Mouse (Mus musculus): Measurements from ENCODE around the gene Glipr1l2.
"Not testable (repeated sequence)": the region's sequence is repeated elsewhere in the genome, so short reads cannot be mapped to it uniquely, and the experiment has no call there.

The Glipr1l2 gene

GRCm38 (mm10) chr10:112083157-112083556, at the start of gene Glipr1l2:
Gene Glipr1l2, plus strand, starts transcription at chr10:112083354.
- no peak for DNase-seq

DNA sequence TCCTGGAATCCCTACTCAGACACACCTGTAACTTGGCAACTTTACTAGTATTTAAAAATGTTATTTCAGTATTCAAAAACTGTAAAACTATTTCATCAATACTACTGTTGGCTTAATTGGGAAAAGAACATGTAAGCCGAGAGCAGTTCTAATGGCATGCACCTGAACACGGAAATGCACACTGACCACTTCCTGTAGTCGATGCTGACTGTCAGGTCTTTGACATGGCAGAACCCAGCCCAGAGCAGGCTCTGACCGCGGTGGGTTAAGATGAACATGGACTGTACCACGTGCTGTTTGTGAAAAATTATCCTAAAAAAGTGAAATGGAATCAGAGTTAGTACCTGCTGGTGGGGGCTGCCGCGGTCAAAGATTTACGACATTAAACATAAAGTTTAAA, 39.6 kb upstream of the Glipr1l2 start:
- DNase-seq = not testable (repeated sequence)

GRCm38 (mm10) chr10:112044283-112044682, 38.9 kb upstream of the Glipr1l2 start:
- not testable (repeated sequence) for DNase-seq

GRCm38 (mm10) chr10:112051220-112051619, 31.9 kb upstream of the Glipr1l2 start:
- no peak for DNase-seq

- not testable (repeated sequence) for DNase-seq
These were observed 31.2 kb upstream of the Glipr1l2 start for GRCm38 (mm10) chr10:112051956-112052355.

DNA sequence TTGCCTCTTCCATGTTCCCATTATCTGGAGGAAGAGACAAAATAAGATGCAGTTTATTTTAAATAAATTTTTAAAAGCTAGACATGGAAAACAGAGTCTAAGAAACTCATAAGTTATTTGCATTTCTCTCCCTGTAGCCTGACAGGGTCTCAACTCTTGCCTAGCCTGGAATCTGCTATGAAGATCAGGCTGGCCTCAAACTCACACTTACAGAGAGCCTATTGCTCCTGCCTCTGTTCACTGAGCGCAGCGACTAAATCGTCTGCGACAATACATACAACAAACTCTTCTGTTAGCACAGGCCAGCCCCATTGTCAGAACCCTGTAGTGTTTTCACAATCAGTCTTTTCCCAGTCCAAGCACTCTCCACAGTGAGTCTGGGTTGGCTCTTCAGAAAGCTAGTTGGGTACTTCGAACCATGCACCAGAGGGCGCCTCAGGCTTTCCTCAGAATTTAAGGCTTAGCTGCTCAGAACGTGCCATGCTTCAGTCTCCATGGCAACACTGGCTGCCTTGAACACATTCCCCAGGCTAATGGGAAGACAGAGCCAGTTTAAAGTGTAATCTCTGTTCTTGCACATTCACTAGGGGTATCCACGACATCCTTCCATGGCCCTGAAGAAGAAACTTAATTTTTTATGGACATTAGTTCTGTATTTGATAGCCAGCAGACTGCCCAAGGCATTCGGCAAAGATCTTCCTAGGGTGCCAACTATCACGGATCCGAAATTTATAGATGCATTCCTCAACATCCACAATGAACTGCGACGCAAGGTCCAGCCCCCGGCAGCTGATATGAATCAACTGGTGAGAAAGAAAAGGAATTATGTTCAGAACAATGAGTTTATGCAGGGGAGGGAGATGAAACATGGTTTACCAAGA, 23.2 kb upstream of the Glipr1l2 start, which contains the start of gene Glipr1l1:
Gene Glipr1l1, plus strand, starts transcription at position 488 of the 881 bp plus-strand sequence.
- DNase-seq = peak; percentile 57 to 72

GRCm38 (mm10) chr10:112060583-112060934, 22.6 kb upstream of the Glipr1l2 start:
- not testable (repeated sequence) for DNase-seq

- no peak for DNase-seq
These were observed 3.1 kb upstream of the Glipr1l2 start for GRCm38 (mm10) chr10:112080044-112080443.

DNA sequence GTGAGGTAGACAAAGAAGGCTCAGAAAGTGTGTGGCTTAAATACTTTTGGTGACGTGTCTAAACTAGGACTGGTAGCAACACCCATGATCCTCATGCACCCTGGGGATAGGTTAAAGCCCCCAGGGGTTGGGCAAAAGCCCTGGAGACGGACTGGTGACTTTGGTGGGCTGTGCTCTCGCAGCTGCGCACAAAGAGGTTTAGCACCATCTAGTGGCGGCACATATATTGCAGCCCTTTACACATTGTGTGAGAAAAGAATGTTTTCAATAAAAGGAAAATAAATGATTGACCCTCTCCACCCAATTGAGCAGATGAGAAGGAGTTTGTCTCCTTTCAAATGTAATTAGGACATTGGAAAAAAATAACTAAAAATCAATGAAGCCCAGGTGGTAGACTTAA, 22.6 kb downstream of the Glipr1l2 start:
- peak; percentile 46 to 67 for DNase-seq

GRCm38 (mm10) chr10:112110401-112110800, 27.2 kb downstream of the Glipr1l2 start:
- DNase-seq = no peak

DNA sequence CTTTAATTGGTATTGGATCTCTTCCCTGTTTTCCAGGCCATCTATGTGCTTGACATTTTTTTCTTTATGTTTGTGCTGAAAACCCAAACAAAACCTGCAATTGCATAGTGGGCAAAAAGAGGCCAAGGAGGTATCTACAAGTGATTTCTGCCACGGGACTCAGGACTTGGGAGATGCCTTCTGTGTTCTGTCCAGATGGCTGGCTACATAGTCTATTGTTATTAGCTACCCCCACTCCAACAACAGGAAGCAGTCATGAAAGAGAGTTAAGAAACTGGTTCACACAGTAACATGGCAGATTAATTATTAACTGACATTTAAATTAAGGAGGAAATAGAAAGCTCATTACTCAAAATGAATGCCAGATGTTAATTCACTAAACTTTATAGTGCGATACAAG, 41.9 kb downstream of the Glipr1l2 start:
- not testable (repeated sequence) for DNase-seq

DNA sequence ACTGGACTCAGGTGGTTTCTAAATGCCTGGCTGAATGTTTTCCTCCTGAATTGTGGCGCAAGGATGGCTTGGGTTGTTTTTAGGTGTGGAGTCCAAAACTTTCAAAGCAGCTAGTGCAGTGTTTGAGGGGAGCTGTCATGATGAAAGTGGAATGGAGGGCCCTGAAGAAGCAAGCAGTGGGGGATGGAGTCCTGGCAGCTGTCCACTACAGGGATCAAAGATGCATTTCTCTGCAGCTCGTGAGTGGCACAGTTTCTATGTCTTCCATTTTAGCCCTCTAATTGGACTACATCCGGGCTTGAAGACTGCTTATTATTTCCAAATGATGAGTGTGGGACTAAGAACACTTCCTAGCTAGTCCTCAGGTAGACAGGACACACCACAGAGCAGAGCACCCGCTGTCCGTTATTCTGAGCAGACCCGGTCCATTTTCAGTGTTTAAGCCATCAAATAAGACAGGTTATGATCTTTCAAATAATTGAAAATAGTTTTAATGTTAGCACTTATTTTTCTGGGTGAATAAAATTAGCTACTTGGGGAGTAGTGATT, 44.6 kb downstream of the Glipr1l2 start:
- DNase-seq = not testable (repeated sequence)

DNA sequence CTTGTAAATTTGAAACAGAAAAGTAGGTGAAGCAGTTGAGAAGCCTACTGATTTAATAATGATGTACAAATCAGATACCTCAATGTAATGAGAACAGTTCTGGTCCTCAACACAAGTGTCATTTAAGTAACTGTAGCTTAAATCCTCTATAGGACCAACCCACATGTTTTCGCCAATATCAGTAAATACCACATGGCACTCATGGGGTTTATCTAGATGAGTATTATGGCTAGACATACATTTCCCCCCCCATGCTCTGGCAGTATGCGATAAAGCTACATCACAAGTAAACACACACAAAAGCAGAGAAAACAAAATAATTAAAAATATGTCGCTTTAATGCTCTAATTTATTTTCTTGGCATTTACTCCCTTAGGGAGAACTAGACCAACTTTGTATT, 49.0 kb downstream of the Glipr1l2 start:
- DNase-seq = no peak

DNA sequence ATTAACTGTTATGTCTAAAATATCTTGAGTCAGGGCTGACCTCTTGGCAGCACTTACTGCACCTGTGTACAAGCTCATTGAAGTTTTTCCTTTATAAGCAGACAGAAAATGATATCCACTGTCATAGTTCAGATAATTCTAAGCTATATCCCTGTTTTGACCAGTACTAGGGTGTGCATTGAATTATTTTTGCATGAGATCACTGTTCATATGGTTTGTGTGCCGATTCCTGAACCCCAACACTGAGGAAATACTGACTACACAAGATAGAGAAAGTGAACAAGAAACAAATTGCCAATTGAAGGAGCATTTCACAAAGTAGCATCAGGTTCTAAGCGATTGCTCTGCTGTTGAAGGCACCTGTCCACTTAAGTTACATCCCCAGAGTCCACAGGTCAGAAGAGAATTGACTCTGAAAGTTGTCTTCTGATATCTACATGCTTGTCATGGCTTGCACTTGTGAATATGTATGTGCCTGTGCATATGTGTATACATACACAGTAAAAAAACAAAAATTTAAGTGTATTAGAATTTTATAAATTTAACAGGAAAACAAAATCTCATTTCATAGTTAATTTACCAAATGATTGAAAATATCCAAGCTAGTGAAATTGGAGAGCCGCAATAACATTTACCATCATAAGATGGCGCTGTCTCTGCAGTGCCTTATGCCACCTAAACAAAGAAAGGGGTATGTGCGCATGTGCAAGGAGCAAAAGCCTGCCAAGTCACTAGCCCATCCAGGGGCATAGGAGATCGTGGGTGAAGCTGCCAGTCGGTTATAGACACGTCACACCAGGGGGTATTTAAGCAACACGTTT, 55.1 kb downstream of the Glipr1l2 start:
- DNase-seq = peak; percentile 10 to 43

- no peak for DNase-seq
These were observed 55.8 kb downstream of the Glipr1l2 start for GRCm38 (mm10) chr10:112138871-112139430.

GRCm38 (mm10) chr10:112139834-112140233, 56.7 kb downstream of the Glipr1l2 start:
- no peak for DNase-seq

Data from cerebellum, postnatal 25 days (tissue).